Mouse (Mus musculus) E14TG2a.4 (cell line): ENCODE measurements around the gene Mtus2.

Experiments
- CTCF ChIP-seq: conservative IDR thresholded peaks from 2 replicates; pipeline ENCODE4 v1.5.1; 2014; ENCODE audit warnings: low read length
- POU5F1 ChIP-seq: IDR thresholded peaks from 2 replicates; pipeline ENCODE4 v1.6.1; 2014; ENCODE audit warnings: low read length, borderline replicate concordance

DNA sequence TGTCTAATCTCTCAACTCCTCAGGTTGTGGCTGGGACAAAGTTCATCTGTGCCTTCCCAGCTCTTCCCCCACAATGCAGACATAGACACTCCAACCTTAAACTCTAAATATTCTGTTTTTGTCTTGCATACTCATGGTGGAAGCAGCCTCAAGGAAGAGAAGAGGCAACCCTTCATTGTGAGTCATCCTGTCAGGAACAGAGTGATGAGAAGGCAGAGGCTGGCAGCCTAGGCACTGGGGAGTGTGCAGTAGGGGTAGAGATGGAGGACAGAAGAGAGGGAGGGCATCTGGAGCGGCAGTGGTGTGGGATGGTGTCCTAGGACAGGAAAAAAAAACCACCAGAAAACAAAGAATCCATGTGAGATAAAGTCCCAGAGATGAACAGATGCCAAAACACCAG, 208.0 kb downstream of the Mtus2 start:
- TF ChIP-seq CTCF (no peak), POU5F1 (no peak)
